Mouse (Mus musculus): ENCODE results near the gene Cysrt1.

Cysrt1 gene

DNA sequence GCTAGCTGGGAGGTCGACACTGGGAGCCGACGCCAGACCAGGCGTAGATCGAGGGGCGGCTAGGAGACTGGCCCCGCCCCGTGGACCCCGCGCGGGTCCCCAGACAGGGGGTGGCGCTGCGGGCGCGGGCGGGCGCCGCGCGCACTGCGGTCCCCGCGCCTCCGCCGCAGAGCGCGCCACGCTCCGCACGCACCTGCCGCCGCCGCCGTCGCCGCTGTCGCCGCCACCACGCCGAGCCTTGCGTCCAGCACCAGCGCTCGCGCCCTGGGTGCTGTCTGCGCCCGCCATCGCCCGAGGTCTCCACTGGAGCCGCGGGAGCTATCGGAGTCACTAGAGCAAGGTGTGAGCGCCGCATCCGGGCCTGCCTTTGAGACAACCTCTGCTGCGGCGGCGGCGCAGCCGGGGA, at the start of gene Cysrt1, which contains the start of gene Rnf208:
TSS of gene Cysrt1 (minus strand) at position 352 of the 406 bp plus-strand sequence.
TSS of gene Rnf208 (plus strand) at position 155 of the 406 bp plus-strand sequence.
- DNase-seq (ENCODE audit: low read depth, low spot score), result no peak

GRCm38 (mm10) chr2:25291184-25292053, 49.2 kb upstream of the Cysrt1 start:
- DNase-seq (ENCODE audit: low read depth, low spot score), result no peak

DNA sequence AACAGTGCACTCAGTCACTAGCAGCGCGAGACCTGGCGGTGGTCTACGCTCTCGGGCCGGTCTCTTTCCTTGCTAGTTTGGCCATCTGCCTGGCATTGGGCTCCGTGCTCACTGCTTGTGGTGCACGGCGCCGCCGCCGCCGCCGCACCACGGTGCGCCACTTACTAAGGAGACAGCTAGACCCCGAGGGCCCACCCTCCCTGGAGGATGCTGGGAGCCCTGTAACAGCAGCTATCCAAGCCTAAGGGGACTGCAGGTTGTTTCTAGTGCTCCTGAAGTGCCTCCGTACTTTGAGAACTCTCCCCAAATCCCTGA, 48.5 kb upstream of the Cysrt1 start:
- no peak for DNase-seq (ENCODE audit: low read depth, low spot score)

DNA sequence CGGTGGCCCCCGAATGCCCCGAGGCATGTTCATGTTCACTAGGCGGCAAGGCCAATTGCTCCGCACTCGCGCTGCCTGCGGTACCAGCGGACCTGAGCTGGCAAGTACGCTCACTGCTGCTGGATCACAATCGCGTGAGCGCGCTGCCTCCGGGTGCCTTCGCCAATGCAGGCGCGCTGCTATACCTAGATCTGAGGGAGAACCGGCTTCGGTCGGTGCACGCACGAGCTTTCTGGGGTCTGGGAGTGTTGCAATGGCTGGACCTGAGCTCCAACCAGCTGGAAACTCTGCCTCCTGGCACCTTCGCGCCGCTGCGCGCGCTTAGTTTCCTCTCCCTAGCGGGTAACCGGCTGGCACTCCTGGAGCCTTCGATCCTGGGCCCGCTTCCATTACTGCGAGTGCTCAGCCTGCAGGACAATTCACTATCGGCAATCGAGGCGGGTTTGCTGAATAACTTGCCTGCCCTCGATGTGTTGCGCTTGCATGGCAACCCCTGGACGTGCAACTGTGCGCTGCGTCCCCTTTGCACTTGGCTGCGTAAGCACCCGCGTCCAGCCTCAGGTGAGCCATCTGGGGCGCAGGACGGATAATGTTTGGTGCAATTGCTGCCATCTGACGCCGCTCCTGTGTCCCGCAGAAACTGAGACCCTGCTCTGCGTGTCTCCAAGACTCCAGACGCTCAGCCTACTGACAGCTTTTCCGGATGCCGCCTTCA, 48.0 kb upstream of the Cysrt1 start:
- DNase-seq (ENCODE audit: low read depth, low spot score), result no peak

GRCm38 (mm10) chr2:25289651-25290050, 47.4 kb upstream of the Cysrt1 start, which contains the start of gene Lrrc26:
TSS of gene Lrrc26 (plus strand) at chr2:25289915.
- DNase-seq (ENCODE audit: low read depth, low spot score), result no peak

DNA sequence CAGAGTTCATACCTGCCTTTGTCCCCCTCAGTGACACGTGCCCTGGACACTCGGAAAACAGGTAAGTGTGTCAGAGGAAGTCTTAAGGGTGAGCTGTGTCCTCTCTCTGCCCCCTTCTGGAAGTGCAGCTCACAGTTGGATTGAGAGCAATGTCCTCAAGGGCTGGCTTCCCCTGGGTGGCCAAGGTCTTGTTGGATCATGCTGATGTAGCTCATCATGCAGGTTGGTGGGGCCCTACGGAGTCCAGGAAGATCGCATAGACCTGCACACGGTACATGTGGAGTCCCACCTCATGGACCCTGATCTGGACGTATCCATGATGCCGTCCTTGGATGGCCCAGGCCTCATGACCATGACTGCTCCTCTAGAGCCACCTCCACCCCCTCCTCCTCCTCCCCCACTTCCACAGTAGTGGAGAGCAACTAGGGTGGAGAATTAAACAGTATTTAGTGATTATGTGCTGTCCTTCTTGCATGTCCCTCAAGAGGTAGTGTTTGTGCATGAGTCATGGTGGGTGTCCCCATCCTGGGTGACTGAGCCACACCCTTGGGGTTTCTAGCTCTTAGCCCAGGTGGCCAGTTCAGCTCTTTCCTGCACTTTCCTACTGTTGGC, 46.6 kb upstream of the Cysrt1 start:
- DNase-seq (ENCODE audit: low read depth, low spot score), result no peak

- no peak for DNase-seq (ENCODE audit: low read depth, low spot score)
These were observed 45.8 kb upstream of the Cysrt1 start, which contains the start of gene Tmem210 for GRCm38 (mm10) chr2:25287927-25288649. TSS of gene Tmem210 (plus strand) at chr2:25288145.

DNA sequence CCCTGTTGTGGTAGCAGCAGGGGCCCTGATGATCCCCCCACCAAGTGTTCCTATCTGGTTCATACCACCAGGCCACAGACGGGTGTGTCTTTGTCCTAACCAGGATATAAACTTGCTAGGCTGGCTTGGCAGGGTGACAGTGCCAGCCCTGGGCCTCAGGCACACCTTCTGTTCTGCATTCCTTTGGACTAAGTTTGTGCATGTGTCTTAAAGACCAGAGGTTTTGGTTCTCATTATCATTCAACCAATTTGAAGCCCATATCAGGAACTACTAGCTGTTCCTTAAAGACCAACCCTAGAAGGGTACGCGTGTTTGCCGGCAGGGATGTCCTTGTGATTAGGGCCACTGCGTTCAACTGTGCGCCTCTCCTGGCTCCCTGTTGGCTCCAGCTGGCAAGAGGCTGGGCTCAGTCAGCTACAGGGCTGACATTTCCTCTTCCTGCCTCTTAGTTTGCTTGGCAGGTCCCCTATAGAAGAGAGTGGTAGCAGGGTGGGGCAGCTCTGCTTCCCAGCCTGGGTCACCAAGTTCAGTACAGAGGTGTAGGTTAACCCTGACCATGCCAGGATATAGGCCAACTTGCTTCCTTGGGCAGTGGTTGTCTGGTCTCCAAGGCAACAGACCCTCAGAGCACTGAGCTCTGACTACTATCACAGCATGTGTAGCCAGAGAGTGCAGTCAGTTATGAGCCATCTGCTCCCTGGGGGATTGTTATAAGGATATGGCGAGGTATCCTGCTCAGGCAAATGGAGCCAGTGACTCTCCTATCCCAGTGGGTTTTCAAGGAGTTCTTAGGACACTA, 44.8 kb upstream of the Cysrt1 start:
- no peak for DNase-seq (ENCODE audit: low read depth, low spot score)

DNA sequence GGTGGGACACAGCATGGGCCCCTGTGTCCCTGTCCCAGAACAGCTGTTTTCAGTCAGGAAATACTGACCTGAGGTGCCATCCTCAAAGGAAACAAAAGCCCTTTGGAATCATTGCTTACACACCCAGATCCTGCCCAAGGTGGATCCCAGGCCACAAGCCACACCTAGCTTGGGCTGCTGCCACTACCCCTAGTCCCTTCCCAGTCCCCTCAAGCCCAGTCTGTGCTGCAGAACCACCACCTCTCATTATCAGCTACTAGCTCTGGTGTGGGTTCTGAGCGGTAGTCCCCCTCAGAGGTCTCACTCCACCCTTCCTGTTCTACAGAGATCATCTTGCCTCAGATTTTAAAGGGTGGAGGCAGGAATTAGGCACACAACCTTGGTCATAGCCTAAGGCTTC, 44.1 kb upstream of the Cysrt1 start:
- no peak for DNase-seq (ENCODE audit: low read depth, low spot score)

DNA sequence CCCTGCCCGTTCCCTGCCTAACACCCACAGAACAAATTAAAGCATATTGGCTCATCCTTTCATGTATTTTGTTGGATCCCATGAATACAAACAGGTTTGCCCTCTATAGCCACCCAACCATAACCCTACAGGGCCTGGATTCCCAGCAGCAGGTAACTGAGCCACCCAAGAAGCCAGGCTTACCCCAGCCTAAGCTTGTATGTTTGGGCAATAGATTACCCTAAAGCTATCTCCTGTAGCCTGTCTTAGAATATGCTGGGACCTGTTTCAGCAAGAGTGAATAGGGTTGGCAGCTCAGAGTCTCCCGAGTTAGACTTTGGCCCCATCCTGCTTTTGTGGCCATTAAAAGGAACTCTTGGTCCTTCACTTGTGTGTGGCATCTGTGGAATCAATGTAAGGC, 43.3 kb upstream of the Cysrt1 start:
- DNase-seq (ENCODE audit: low read depth, low spot score), result no peak

DNA sequence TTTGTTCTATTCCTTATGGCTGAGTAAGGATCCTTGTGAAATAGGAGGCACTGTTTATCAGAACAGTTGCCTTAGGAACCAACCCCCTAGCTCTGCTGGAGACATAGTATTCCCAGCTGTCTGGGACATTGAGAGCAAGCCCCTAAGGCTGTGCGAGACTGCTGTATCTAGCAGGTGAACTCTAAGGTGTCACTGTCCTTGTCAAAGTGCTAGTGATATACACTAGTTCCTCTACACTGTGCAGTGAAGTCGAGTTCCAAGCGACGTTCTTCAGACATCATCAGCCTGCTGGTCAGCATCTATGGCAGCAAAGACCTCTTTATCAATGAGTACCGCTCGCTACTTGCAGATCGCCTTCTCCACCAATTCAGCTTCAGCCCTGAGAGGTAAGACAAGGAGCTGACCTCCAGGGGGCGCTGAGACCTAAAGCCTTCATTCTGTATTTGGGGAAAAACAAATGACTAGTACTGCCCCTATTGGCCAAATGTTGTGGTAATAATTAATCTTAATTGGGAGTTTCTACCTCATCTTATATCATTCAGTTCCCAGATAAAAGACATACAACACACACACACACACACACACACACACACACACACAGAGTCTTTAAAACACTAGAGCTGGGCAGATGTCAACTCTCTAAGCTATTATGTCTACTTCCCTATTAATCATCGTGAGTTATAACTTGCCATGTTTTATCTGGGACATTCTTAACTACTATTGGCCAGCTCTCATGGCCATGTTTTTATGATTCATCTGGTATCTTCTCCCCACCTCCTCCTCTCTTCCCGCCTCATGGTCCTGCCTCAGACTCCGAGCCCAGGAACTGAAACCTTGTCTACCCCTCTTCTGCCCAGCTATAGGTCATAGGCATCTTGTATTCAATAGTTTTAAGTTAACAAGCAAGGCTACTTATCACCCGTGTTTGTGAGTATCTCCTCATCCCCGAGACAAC, 37.0 kb upstream of the Cysrt1 start:
- no peak for DNase-seq (ENCODE audit: low read depth, low spot score)

DNA sequence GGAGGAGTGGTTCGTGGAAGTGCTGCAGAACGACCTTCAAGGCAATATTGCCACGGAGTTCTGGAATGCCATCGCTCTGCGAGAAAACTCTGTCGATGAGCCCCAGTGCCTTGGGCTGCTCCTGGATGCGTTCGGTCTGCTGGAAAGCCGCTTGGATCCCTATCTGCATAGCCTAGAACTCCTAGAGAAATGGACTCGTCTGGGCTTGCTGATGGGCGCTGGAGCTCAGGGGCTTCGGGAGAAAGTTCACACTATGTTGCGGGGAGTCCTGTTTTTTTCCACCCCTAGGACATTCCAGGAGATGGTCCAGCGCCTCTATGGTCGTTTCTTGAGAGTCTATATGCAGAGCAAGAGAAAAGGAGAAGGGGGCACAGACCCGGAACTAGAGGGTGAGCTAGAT, 30.8 kb upstream of the Cysrt1 start:
- DNase-seq (ENCODE audit: low read depth, low spot score), result no peak

- DNase-seq (ENCODE audit: low read depth, low spot score), result no peak
These were observed 30.3 kb upstream of the Cysrt1 start for GRCm38 (mm10) chr2:25272515-25272914.

GRCm38 (mm10) chr2:25271827-25272511, 29.7 kb upstream of the Cysrt1 start, which contains the start of the genes Ssna1 and Anapc2:
TSS of gene Ssna1 (minus strand) at chr2:25272438.
TSS of gene Anapc2 (plus strand) at chr2:25272478.
- DNase-seq (ENCODE audit: low read depth, low spot score), result peak; percentile 91

DNA sequence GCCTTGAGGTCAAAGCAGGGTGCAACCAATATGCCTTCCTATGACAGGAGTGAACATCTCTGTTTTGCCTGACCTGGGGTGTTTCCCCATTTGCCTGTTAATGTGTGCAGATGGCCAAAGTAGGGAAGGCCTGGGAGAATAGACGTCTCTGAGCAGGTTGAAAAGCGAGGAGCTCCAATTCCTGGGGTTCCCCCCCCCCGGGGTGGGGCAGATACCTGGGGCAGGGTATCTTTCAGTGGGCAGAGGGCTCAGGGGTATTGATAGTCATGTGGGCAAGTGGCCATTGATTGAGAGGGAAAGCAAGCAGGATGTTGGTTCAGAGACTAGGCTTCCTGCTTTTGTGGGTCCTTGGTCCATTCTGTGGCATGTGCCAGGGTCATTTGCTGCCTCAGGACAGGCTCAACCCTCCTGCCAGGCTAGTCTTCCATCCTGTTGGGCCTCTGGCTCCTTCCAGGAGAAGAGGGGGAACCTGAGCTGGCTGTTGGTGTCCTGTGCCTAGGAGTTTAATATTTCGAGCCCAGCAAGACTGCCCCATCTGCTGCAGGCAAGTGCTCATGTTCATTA, 25.6 kb upstream of the Cysrt1 start:
- no peak for DNase-seq (ENCODE audit: low read depth, low spot score)

GRCm38 (mm10) chr2:25267241-25267640, 25.0 kb upstream of the Cysrt1 start:
- DNase-seq (ENCODE audit: low read depth, low spot score), result peak; percentile 62

GRCm38 (mm10) chr2:25266720-25267119, 24.5 kb upstream of the Cysrt1 start:
- peak; percentile 62 for DNase-seq (ENCODE audit: low read depth, low spot score)

GRCm38 (mm10) chr2:25265897-25266656, 23.8 kb upstream of the Cysrt1 start:
- no peak for DNase-seq (ENCODE audit: low read depth, low spot score)
